Mouse (Mus musculus): Measurements from ENCODE around the gene Igflr1. TPM values are rescaled to one million over a fixed set of nuclear protein-coding genes. Genes with fewer than 3 reads are reported as not detected.

Igflr1 gene
- polyA plus RNA-seq, 1 experiment: 6.5 TPM

DNA sequence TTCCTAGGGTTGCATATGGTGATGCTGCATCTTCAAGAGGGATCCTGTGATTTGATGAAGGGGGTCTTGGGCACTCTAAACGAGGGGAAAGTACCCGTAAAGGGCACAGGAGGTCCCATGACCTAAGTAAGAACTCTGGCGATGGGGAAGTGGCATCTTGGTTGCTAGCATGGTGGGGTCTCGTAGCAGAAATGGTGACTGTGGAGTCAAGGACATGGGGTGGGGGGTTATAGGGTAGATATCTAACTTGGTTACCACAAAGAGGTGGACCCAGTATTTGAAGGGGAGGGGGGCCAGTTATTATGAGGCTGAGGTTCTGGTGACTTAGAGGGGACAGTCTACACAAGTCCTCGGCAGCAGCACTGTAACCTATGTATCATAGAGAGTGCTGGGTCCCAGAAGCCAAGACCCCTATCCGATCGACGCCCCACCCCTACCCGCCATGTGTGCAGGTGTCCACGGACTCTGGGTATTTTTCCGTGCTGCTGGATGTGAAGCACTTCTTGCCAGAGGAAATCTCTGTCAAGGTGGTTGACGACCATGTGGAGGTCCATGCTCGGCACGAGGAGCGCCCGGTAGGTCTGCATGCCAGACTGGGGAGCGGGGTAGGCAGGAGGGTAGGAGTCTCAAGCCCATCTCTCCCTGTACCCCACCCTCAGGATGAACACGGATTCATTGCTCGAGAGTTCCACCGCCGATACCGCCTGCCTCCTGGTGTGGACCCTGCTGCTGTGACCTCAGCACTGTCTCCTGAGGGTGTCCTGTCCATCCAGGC, 11.2 kb upstream of the Igflr1 start:
- no peak for DNase-seq (ENCODE audit: low read depth)
- TF ChIP-seq POLR2A (IDR thresholded peaks at IDR 0.05; ENCODE audit: borderline replicate concordance, extremely low read depth, insufficient read depth, insufficient read length, poor library complexity, severe bottlenecking) (no peak), CTCF (IDR thresholded peaks at IDR 0.05; ENCODE audit: borderline replicate concordance, extremely low read depth, insufficient read depth, insufficient read length) (no peak)

DNA sequence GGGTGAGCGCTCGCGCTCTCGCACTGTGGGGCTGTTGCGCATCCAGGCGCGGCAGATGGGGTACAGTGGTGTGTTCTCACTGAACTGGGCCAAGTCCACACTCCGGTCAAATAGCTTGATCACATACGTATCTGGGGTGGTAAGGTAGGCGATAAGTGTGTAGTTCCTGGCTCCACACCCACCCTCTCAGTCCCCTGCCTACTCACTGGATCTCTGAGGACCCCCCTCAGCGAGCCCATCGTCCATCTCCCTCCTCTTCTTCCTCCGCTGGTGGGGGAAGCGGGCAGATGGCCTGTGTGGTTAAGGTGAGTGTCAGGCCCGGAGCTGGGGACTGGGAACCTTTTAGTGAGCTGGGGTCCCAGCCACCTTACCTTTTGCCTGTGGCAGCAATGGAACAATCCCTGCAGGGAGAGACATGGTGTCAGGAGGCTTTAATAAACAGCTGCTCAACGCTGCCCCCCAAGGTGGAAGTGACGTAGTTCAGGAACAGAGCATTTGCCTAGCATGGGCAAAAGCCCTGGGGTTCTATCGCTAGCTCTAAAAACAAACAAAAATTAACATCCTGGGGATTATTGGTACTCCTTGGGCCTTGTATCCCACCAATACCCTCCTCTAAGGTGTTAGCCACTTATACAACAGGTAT, 8.2 kb upstream of the Igflr1 start:
- TF ChIP-seq POLR2A (IDR thresholded peaks at IDR 0.05; ENCODE audit: borderline replicate concordance, extremely low read depth, insufficient read depth, insufficient read length, poor library complexity, severe bottlenecking) (no peak), CTCF (IDR thresholded peaks at IDR 0.05; ENCODE audit: borderline replicate concordance, extremely low read depth, insufficient read depth, insufficient read length) (peak; percentile 35; the same call in 1 of the 2 replicates)
- DNase-seq (ENCODE audit: low read depth): no peak

GRCm38 (mm10) chr7:30557901-30558514, 7.2 kb upstream of the Igflr1 start:
- TF ChIP-seq POLR2A (IDR thresholded peaks at IDR 0.05; ENCODE audit: borderline replicate concordance, extremely low read depth, insufficient read depth, insufficient read length, poor library complexity, severe bottlenecking): no peak
- TF ChIP-seq CTCF (IDR thresholded peaks at IDR 0.05; ENCODE audit: borderline replicate concordance, extremely low read depth, insufficient read depth, insufficient read length): no peak
- no peak for DNase-seq (ENCODE audit: low read depth)

DNA sequence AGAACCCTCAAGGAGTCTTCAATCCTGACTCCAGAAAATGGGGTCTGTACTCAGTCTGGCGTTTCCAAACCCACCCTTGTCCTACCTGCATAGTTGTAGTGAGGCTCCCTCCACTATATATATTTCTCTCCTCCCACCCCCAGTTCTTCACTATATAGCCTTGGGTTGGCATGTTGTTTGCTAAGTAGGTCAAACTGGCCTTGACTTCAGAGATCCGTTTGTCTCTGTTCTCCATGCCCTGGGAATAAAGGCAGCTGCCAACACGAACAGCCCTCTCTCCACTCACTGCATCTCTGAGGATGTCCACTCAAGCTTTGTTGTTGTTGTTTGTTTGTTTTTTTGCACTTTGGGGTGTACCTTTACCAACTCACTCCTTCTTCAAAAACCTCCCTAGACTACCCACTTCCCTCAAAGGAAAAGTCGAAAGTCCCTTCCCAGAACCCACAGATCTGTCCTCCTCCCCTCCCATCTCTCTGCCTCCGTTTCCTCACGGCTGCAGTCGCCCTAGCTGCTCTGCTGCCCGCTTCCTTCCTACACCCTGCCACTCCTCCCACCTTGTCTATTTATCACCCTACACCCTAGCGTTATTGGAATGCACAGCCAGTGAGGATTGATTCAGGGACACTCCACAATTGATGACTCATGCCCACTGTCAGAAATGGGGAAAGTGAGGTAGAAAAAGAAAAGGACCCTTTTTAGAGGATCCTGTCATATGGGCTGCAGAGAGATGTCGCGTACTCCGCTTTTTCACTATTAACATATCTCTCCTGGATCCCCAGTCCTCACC, 6.4 kb upstream of the Igflr1 start:
- TF ChIP-seq POLR2A (IDR thresholded peaks at IDR 0.05; ENCODE audit: borderline replicate concordance, extremely low read depth, insufficient read depth, insufficient read length, poor library complexity, severe bottlenecking) (no peak), CTCF (IDR thresholded peaks at IDR 0.05; ENCODE audit: borderline replicate concordance, extremely low read depth, insufficient read depth, insufficient read length) (no peak)
- DNase-seq (ENCODE audit: low read depth): no peak

- TF ChIP-seq CTCF (IDR thresholded peaks at IDR 0.05; ENCODE audit: borderline replicate concordance, extremely low read depth, insufficient read depth, insufficient read length) (no peak), POLR2A (IDR thresholded peaks at IDR 0.05; ENCODE audit: borderline replicate concordance, extremely low read depth, insufficient read depth, insufficient read length, poor library complexity, severe bottlenecking) (peak; percentile 63; the same call in 1 of the 2 replicates)
- DNase-seq (ENCODE audit: low read depth): peak; percentile 100
Observed at GRCm38 (mm10) chr7:30559443-30559954, 5.7 kb upstream of the Igflr1 start, which contains the start of gene Lin37. Lin37 (minus strand) TSS chr7:30559838.

- no peak for TF ChIP-seq POLR2A (IDR thresholded peaks at IDR 0.05; ENCODE audit: borderline replicate concordance, extremely low read depth, insufficient read depth, insufficient read length, poor library complexity, severe bottlenecking)
- no peak for DNase-seq (ENCODE audit: low read depth)
Observed at GRCm38 (mm10) chr7:30560296-30560695, 4.9 kb upstream of the Igflr1 start.

DNA sequence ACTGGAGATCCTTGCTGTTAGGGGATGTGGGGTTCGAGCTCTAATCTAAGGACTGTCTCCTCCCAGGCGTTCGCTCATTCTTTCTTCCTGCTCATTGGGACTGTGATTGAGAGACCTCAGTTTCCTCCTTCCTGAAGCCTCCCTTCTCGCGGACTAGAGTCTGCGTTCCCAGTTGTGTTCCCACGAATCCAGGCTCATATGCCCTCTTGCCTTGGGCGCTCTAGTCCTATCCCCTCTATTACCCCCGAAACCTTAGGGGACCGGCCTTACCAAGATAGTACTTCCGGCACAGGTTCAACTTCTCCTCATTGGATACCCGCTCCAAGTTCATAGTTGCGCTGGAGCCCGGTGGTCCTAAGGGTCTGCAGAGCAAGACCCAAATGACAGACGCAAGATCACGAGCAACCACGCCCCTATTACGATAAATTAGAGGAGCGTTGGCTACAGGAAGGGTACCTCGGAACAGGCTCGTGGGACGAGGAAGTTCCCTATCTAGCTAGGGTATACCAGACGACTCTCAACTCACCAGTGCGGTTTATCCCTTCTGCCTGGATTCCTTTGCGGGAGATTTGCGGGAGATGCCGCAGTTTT, 2.6 kb upstream of the Igflr1 start:
- no peak for DNase-seq (ENCODE audit: low read depth)
- TF ChIP-seq CTCF (IDR thresholded peaks at IDR 0.05; ENCODE audit: borderline replicate concordance, extremely low read depth, insufficient read depth, insufficient read length) (no peak), POLR2A (IDR thresholded peaks at IDR 0.05; ENCODE audit: borderline replicate concordance, extremely low read depth, insufficient read depth, insufficient read length, poor library complexity, severe bottlenecking) (no peak)

DNA sequence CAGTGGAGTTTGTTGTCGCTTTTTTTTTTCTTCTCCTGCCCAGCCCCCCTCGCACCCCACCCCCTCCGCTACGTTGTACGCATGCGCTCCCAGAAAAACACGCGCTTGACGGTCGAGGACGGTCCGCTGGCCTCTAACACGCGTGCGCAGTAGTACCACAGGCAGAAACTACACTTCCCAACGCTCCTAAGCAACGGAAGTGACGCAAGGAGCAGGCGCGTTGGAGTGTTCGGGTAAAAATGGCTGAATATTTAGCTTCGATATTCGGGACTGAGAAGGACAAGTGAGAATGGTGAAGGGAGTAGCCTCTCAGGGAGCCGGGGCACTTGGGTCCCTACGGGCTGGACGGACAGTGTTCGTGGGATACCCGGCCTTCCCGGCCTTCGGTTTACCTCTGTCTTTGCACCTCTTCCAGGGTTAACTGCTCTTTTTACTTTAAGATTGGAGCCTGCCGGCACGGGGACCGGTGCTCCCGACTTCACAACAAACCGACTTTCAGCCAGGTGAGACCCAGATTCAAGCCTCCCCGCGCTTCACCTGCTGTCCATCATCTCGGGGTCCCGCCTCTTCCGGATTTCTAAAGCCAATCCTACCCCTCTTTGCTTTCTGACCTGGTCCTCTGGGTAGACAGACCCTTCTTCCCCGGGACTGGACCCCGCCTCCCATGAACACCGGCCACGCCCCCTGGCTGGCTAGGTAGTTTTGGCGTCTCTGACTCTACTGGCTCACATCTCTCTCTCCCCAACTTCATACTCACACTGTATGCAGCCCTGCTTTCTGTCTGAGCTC, 1.9 kb upstream of the Igflr1 start, which contains the start of the genes U2af1l4, Gm49396 and Psenen:
TSS of gene U2af1l4 (plus strand) at position 185 of the 789 bp plus-strand sequence.
TSS of gene Gm49396 (plus strand) at position 228 of the 789 bp plus-strand sequence.
TSS of gene Psenen (minus strand) at position 511 of the 789 bp plus-strand sequence.
- TF ChIP-seq CTCF (IDR thresholded peaks at IDR 0.05; ENCODE audit: borderline replicate concordance, extremely low read depth, insufficient read depth, insufficient read length) (no peak), POLR2A (IDR thresholded peaks at IDR 0.05; ENCODE audit: borderline replicate concordance, extremely low read depth, insufficient read depth, insufficient read length, poor library complexity, severe bottlenecking) (no peak)
- DNase-seq (ENCODE audit: low read depth): peak; percentile 99

- TF ChIP-seq POLR2A (IDR thresholded peaks at IDR 0.05; ENCODE audit: borderline replicate concordance, extremely low read depth, insufficient read depth, insufficient read length, poor library complexity, severe bottlenecking): no peak
- no peak for DNase-seq (ENCODE audit: low read depth)
Observed at GRCm38 (mm10) chr7:30563906-30564280, 1.3 kb upstream of the Igflr1 start.

DNA sequence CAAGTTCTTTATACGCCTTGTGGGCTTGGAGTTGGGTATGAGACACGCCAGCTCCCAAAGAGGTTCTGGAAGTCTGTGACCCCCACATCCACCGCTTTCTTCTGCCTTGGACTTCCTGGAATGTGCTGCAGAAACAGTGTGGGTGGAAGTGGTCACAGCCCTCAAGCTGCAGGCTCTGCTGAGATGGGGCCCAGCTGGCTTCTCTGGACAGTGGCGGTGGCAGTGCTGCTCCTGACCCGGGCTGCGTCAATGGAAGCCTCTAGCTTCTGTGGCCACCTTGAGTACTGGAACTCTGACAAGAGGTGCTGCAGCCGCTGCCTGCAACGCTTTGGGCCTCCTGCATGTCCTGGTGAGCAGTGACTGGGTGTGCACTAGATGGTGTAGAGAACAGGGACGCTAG, 806 bp downstream of the Igflr1 start:
- DNase-seq (ENCODE audit: low read depth): no peak
- no peak for TF ChIP-seq CTCF (IDR thresholded peaks at IDR 0.05; ENCODE audit: borderline replicate concordance, extremely low read depth, insufficient read depth, insufficient read length)
- no peak for TF ChIP-seq POLR2A (IDR thresholded peaks at IDR 0.05; ENCODE audit: borderline replicate concordance, extremely low read depth, insufficient read depth, insufficient read length, poor library complexity, severe bottlenecking)
